Mouse (Mus musculus) thymus, postnatal 10 days (tissue): ENCODE results near the gene Cenps.

Source experiments
- DNase-seq, 2 experiments: peaks; one replicate each; pipeline ENCODE4 v3.0.0; 2021; ENCODE audit warnings: low spot score in 2 of 2

Gene Cenps

GRCm38 (mm10) chr4:149157415-149157973 lies 20.1 kb upstream of the Cenps start:
- no peak for DNase-seq

GRCm38 (mm10) chr4:149155711-149156110 lies 18.3 kb upstream of the Cenps start:
- DNase-seq, result no peak

- no peak for DNase-seq
These were observed 17.4 kb upstream of the Cenps start for GRCm38 (mm10) chr4:149154859-149155258.

- no peak for DNase-seq
These were observed 13.3 kb upstream of the Cenps start for GRCm38 (mm10) chr4:149150721-149151120.

GRCm38 (mm10) chr4:149150256-149150655 lies 12.8 kb upstream of the Cenps start:
- DNase-seq, result no peak

GRCm38 (mm10) chr4:149149611-149150010 lies 12.2 kb upstream of the Cenps start:
- no peak for DNase-seq

- no peak for DNase-seq
These were observed 11.8 kb upstream of the Cenps start for GRCm38 (mm10) chr4:149149196-149149595.

GRCm38 (mm10) chr4:149148084-149148483 lies 10.7 kb upstream of the Cenps start:
- no peak for DNase-seq

- DNase-seq, result no peak
These were observed 10.1 kb upstream of the Cenps start for GRCm38 (mm10) chr4:149147528-149147927.

GRCm38 (mm10) chr4:149145151-149145550 lies 7.7 kb upstream of the Cenps start:
- DNase-seq, result no peak

GRCm38 (mm10) chr4:149144459-149144858 lies 7.0 kb upstream of the Cenps start:
- peak; percentile 54 to 81 for DNase-seq

- DNase-seq, result no peak
These were observed 6.2 kb upstream of the Cenps start for GRCm38 (mm10) chr4:149143594-149143993.

- DNase-seq, result no peak
These were observed 1.1 kb upstream of the Cenps start for GRCm38 (mm10) chr4:149138515-149138914.

- no peak for DNase-seq
These were observed 1.1 kb downstream of the Cenps start for GRCm38 (mm10) chr4:149136116-149136850.

GRCm38 (mm10) chr4:149133395-149133794 lies 4.0 kb downstream of the Cenps start:
- DNase-seq, result no peak

- no peak for DNase-seq
These were observed 5.5 kb downstream of the Cenps start for GRCm38 (mm10) chr4:149131789-149132565.

GRCm38 (mm10) chr4:149131021-149131752 lies 6.2 kb downstream of the Cenps start:
- DNase-seq, result no peak

- DNase-seq, result no peak
These were observed 9.0 kb downstream of the Cenps start for GRCm38 (mm10) chr4:149128467-149128866.

- no peak for DNase-seq
These were observed 10.8 kb downstream of the Cenps start, which contains the start of gene Cort for GRCm38 (mm10) chr4:149126663-149127062. TSS of gene Cort (minus strand) at chr4:149126763.

GRCm38 (mm10) chr4:149126115-149126509 lies 11.3 kb downstream of the Cenps start:
- no peak for DNase-seq

GRCm38 (mm10) chr4:149125341-149126114 lies 11.9 kb downstream of the Cenps start:
- no peak for DNase-seq
